Mouse (Mus musculus) brain, adult 10 weeks (tissue): ENCODE data around the gene Thpo. TPM values are rescaled to one million over a fixed set of nuclear protein-coding genes. Genes with fewer than 3 reads are reported as not detected.

ENCODE experiments used
- polyA plus RNA-seq: library from polyadenylated mRNA; stranded (reverse); fragments of 350-450 nt; fragmentation: Illumina TruSeq; extraction: RNeasy Lipid Tissue Mini Kit (QIAGEN cat#74804); gene quantifications from one replicate; pipeline ENCODE4 v1.2.3, GENCODE M21; 2015; ENCODE audit warnings: low read depth, low replicate concordance

Thpo gene
- polyA plus RNA-seq = 6.0 TPM

GRCm38 (mm10) chr16:20733731-20734730, at the start of gene Thpo:
Thpo (minus strand) TSS chr16:20734511.

DNA sequence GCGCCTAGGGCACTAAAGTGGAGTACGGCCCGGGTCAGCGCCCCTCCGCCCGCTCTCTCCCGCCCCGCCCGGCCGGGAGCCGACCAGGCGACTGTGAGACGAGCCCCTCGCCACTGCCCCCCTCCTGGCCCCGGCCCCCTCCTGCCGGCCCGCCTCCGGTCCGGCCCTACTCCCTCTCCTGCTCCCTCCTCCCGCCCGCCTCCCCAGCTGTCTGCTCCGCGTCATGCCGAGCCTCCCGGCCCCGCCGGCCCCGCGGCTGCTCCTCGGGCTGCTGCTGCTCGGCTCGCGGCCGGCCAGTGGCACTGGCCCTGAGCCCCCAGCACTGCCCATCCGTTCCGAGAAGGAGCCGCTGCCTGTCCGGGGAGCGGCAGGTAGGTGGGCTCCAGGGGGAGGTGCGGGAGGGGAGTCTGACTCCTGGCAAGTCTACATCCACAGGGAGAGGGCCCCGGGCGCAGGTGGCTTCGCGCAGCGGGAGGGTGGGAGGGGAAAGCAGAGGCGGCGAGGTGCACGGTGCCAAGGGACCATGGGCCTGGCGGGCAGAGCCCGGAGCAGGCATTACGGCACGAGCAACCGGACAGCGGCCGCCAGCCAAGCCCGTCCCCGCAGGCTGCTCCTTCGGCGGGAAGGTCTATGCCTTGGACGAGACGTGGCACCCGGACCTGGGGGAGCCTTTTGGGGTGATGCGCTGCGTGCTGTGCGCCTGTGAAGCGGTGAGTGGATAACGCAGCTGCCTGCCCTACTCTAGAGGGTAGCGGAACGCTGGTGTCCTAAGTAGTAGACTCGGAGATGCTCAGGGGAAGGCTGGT, 1.2 kb downstream of the Thpo start, which contains the start of gene Chrd:
Chrd (plus strand) TSS at position 203 of the 806 bp plus-strand sequence.

DNA sequence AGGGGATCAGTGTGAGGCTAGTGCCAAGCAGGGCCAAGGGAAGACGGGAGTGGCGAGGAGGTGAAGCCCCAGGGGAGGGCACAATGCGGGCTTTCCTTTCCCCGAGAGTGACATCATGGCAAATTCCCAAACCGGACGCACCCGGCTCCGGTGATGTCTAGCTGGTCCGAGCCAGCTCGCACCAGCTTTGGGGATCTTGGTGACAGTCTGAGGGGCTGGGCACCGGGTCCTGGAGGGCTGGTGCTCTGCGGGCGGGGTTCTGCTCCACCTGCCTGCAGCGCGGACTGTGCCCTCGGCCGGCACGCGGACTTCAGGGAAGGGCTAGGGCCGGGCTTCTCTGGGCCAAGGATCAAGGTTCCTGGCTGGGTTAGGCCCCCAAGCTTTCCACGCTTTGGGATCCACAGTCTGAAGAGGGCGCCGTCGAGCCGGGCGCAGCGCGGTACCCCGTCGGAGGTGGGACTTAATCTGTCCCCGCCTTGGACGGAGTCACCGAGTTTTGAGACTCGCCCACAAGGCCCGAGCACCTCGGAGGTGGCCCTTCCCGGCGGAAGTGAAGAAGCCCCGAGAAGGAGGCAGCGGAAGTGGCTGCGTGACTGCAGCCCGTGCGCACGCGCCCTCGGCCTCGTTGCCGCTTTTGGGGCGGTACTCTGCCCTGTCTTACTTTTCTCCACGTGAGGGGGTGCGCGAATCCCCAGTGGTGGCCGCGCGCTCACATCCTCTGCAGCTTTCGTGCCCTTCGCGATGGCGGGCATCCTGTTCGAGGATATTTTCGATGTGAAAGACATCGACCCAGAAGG, 16.9 kb downstream of the Thpo start, which contains the start of the genes Polr2h and Clcn2:
Polr2h (plus strand) TSS at position 485 of the 797 bp plus-strand sequence.
Clcn2 (minus strand) TSS at position 566 of the 797 bp plus-strand sequence.

DNA sequence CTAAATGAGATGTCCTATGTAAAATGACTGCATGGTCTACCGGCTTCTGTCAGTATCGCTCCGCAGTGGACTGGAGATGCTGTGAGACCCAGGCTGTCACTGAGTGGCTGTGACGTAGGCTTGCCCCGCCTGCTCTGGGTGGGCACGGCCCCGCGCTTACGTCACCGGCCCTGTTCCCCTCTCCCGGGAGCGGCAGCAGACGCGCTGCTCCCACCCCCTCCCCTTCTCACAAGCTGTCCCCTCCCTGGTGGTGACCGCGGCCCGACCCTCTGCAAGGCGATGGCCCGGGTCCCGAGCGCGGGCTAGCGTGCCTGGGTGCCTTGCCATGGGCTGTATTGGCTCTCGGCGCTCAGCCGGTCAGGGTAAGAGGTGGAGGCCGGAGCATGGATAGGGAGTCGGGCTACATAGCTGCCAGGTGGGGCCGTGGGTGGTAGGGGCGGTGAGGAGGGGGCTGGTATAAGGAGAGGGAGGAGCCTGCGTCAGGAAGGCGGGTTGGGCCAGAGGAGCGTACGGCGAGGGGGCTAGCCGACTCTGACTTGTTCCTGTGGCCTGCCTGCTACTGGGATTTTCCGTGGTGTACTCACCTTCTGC, 41.1 kb downstream of the Thpo start, which contains the start of gene Fam131a:
Fam131a (plus strand) TSS at position 131 of the 591 bp plus-strand sequence.

Other genes with a start within 250 kb of the Thpo start
- 62.9 TPM for gene Eif2b5, start 235.7 kb downstream of the Thpo start, polyA plus RNA-seq
- gene Dvl3, start 217.5 kb downstream of the Thpo start, polyA plus RNA-seq = 31.9 TPM
- 970 TPM for gene Ap2m1, start 199.0 kb downstream of the Thpo start, polyA plus RNA-seq
- 67.5 TPM for gene Abcf3, start 185.9 kb downstream of the Thpo start, polyA plus RNA-seq
- gene Vwa5b2, start 145.0 kb downstream of the Thpo start, polyA plus RNA-seq = 49.4 TPM
- 4.5 TPM for gene Eef1akmt4, start 122.9 kb downstream of the Thpo start, polyA plus RNA-seq
- not detected for gene Gm49333, start 122.9 kb downstream of the Thpo start, polyA plus RNA-seq
- gene Alg3, start 122.8 kb downstream of the Thpo start, polyA plus RNA-seq = 15.7 TPM
- gene Camk2n2, start 113.2 kb downstream of the Thpo start, polyA plus RNA-seq = 153 TPM
- gene Ece2, start 104.7 kb downstream of the Thpo start, polyA plus RNA-seq = 29.4 TPM
- gene Psmd2, start 82.9 kb downstream of the Thpo start, polyA plus RNA-seq = 171 TPM
- 134 TPM for gene Eif4g1, start 66.2 kb downstream of the Thpo start, polyA plus RNA-seq
- gene Fam131a, start 41.3 kb downstream of the Thpo start, polyA plus RNA-seq = 314 TPM
- 57.7 TPM for gene Polr2h, start 16.8 kb downstream of the Thpo start, polyA plus RNA-seq
- gene Clcn2, start 16.8 kb downstream of the Thpo start, polyA plus RNA-seq = 55.2 TPM
- gene Chrd, start 1.4 kb downstream of the Thpo start, polyA plus RNA-seq = 30.4 TPM